Mouse (Mus musculus): Measurements from ENCODE around the gene Nfic.

The Nfic gene

DNA sequence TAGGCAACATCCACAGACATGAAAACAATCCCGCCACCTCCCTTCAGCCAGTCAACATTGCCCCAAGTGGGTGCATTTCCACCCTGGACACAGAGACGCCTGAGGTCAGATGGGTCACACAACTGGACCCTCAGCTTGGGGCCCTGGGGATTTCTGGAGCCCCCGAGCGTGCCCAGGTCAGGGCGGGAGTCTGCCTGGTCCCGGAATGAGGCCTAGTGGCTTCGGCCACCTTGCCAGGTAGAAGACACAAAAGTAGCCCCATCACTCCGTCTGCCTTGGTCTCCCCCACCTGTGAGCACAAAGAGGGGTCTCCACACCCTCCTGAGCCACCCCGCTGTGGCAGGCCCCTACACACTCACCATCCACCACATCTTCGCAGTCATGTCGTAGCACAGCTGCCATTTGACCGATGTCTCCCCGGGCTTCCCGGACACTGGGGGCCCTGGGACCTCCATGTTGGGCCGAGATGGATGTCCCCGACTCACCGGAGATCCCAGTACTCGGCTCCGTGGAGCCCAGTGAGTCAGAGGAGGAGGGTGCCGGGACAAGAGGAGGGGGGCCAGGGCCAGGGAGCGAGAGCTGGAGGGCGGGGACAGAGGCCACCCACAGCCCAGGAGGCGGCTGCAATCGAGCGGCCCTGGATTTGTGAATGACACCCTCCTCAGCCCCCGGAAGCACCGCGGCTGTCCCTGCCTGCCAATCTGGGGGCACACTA, at the start of gene Nfic:
Nfic (minus strand) TSS at position 455 of the 715 bp plus-strand sequence.
- in situ Hi-C loops (cut with MboI; ENCODE audit: low pct_unique_long_range_greater_than_20kb in 1 of 2, low sequenced_read_pairs in 2 of 2, unreplicated experiment in 1 of 2), result loop anchor here in 1 of 2 experiments (5.0 kb wide), 1 partner anchor 248 kb away; no protein-coding TSS in a partner anchor

DNA sequence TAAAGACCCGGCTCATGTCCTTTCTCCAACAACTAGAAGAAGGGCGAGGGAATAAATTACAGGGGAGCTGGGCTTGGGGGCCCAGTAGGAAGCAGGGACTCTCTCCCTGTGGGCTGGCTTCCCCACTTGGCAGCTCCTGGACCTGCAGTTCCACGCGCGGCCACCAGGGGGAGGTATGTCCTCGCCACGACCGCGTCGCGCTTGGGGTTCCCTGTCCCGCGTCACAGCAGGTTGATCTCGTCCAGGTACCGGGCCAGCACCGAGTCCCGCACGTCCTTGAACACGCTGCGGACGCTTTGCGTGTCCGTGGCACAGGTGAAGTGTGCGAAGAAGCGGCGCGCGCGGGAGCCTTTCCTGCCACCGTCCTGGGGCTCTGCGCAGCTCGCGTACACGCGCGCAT, 47.2 kb upstream of the Nfic start:
- in situ Hi-C loops (cut with MboI; ENCODE audit: low pct_unique_long_range_greater_than_20kb in 1 of 2, low sequenced_read_pairs in 2 of 2, unreplicated experiment in 1 of 2), result loop anchor here in 1 of 2 experiments (10.0 kb wide), 1 partner anchor 52 kb away; the partner anchor contains the start of gene Aes

DNA sequence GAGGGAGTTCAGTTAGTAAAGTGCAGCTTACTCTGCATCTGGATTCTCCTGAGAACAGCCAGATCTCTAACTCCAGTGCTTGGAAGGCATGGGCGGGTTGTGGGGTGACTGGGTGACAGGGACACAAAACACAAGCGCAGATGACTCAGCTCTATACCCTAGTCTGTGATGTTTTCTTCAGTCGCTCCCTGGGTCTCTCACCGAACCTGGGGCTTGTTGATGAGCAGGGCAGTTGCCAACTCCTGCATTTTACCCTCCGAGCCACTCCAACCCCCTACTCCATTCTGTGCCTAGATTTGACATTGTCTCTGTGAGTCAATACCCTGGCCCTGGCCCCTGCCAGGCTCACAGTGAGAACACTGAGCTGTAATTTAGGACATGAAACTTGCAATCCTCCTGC, 46.4 kb upstream of the Nfic start:
- in situ Hi-C loops (cut with MboI; ENCODE audit: low pct_unique_long_range_greater_than_20kb in 1 of 2, low sequenced_read_pairs in 2 of 2, unreplicated experiment in 1 of 2), result loop anchor here in 1 of 2 experiments (10.0 kb wide), 1 partner anchor 53 kb away; the partner anchor contains the start of gene Aes

DNA sequence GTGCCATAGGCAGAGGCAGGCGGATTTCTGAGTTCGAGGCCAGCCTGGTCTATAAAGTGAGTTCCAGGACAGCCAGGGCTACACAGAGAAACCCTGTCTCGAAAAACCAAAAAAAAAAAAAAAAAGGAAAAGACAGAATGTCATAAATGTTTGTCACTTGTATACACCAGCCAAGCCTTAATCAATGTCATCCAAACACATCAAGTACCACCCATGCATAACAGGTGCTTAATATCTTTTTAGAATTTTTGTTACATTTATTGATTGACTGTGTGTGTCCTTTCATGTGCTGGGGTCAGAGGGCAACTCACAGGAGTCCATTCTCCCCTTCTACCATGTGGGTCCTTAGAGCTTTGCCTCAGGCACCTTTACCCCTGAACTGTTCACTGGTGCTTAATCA, 44.6 kb upstream of the Nfic start, which contains the start of gene S1pr4:
S1pr4 (minus strand) TSS at position 101 of the 400 bp plus-strand sequence.
- in situ Hi-C loops (cut with MboI; ENCODE audit: low pct_unique_long_range_greater_than_20kb in 1 of 2, low sequenced_read_pairs in 2 of 2, unreplicated experiment in 1 of 2), result loop anchor here in 1 of 2 experiments (10.0 kb wide), 1 partner anchor 55 kb away; the partner anchor contains the start of gene Aes

DNA sequence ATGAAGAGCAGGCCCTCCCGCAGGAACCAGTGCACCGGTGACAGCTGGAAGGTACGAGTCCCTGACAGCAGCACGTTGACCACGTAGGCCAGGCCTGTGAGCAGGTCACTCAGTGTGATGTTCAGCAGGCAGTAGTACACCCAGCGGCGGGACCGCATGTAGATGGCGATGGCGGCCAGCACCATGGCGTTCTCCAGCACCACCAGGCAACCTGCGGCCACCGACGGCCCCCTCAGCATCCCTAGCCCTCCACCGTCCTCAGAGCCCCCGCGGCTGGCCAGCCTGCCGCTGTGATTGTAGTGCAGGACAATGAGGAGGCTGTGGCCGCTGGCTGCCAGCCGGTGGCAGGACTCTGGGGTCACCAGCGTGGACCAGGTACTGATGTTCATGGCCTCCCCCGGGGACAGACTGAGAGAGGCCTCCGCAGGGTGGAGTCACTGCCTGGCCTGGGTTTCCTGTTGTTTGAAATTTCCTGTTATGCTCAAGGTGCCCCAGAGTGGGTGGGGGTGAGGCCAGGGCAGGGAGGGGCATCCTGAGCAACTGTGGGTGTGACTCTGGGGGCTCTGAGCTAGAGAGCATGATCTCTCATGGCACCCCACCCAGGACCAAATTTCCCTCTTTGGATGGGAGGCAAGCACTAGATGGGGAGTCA, 43.9 kb upstream of the Nfic start:
- in situ Hi-C loops (cut with MboI; ENCODE audit: low pct_unique_long_range_greater_than_20kb in 1 of 2, low sequenced_read_pairs in 2 of 2, unreplicated experiment in 1 of 2), result no loop called here

DNA sequence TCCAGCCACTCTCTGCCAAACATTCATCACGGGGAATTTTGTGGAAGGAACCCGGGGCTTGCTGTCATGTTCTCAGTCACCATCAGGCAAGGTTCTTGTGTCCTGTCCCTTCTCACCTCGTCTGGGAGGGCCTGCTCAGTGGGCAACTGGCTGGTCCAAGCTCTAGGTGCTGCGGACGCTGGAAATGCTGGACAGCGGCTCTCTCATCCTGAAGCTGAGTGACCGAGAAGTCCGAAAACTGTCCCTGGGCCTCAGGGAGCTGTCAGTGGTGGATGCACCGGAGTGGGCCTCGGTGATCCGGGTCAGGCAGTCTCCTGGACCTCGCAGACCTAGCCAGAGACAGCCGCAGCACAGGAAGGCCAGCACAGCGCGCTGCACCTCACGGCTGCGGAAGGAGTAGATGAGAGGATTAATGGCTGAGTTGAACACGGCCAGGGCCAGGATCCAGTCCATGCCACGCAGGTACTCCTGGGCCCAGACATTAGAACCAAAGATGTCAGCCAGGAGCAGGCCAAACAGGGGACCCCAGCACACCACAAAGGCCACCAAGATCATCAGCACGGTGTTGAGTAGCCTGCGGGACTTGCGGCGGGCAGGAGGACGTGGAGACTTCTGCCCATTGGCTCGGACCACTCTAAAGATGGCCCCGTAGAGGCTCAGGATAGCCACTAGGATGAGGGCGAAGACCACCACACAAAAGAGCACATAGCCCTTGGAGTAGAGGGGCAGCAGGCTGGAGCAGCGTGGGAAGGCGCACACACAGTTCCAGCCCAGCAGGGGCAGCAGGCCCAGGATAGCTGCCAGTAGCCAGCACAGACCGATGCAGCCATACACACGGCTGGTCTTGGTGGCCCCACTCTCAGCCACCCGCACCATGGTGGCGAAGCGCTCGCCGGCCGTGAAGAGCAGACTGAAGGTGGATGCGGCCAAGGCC, 43.1 kb upstream of the Nfic start:
- in situ Hi-C loops (cut with MboI; ENCODE audit: low pct_unique_long_range_greater_than_20kb in 1 of 2, low sequenced_read_pairs in 2 of 2, unreplicated experiment in 1 of 2), result no loop called here

DNA sequence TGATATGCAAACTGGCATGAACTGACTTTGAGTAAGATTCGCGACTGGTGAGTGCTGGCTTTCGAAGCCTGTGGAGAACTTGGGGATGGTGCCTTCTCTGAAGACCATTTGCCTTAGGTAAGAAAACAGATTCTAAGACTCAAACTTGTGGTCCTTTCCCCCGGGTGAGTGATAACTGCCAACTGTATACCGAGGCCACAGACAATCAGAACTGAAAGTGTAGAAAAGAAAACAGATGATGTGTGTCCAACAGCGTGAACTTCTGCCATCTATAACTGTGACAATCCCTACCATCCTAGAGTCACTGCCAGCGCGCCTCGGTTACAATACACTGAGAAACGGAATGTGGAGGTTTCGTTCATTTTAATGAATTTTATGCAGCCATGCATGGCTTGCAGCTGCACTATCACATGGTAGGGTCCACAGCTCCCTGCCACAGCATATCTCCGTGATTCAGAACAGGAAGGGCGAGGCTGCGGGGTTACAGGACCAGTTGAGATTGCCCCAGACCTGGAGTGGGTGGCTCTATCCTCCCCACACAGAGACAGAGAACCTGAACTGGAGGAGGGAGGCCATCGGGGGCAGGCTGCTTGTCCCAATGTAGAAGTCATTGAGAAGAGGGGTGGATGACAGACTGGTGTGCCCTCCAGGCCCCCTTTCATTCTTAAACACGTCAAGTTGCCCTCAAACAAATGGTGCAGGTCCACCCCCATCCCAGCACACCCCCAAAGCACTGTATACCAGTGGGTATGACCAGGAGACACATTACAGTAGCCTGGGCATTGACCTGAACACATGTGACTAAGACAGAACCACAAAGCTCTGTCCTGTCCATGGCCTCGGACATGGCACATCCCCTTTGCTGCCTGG, 42.2 kb upstream of the Nfic start:
- in situ Hi-C loops (cut with MboI; ENCODE audit: low pct_unique_long_range_greater_than_20kb in 1 of 2, low sequenced_read_pairs in 2 of 2, unreplicated experiment in 1 of 2), result no loop called here

DNA sequence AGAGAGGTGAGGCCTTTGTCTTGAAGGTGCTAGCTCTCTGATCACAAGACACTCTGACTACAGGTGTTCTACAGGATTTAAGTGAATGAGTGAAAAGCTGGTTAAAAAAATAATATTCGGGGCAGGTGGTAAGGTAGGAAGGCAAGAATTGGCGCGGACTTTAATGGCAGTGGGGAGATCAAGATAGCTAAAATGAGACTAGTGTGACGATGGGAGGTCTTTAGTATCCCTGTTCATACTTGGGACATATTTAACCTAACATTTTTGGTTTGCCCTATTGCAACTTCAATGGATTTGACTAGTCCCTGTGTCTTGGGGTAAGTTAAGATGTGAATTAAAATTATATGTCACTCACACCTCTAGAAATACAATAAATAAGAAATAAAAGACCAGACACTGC, 41.5 kb upstream of the Nfic start:
- in situ Hi-C loops (cut with MboI; ENCODE audit: low pct_unique_long_range_greater_than_20kb in 1 of 2, low sequenced_read_pairs in 2 of 2, unreplicated experiment in 1 of 2), result no loop called here

DNA sequence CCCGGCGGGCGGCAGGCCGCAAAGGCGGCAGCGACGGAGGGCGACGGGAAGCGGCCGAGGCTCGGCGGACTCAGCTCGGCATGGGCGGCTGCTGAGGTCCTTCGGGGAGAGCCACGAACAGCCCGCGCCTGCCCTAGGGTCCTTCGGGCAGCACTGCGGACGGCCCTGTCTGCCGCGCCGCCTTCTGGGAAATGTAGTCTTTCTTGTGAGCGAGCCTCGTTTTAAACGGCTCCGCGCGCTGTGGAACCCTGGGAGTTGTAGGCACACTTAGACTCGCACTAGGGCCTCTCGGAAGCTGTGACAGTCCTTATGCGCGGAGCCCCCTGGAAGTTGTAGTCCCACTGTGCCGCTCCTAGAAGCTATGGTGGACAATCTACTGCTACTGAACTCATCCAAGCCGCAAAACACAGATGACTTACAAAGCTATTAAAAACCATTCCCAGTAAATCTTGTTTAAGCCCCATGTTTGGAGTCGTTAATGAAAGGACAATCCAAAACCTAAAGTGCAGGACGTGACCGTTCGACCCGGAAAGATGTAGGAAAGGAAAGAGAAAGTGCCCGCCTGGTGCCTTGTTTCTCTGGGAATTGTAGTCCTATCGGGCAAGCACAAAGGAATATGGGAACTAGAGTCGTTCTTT, 40.9 kb upstream of the Nfic start, which contains the start of gene Ncln:
Ncln (minus strand) TSS at position 129 of the 638 bp plus-strand sequence.
- in situ Hi-C loops (cut with MboI; ENCODE audit: low pct_unique_long_range_greater_than_20kb in 1 of 2, low sequenced_read_pairs in 2 of 2, unreplicated experiment in 1 of 2), result no loop called here

DNA sequence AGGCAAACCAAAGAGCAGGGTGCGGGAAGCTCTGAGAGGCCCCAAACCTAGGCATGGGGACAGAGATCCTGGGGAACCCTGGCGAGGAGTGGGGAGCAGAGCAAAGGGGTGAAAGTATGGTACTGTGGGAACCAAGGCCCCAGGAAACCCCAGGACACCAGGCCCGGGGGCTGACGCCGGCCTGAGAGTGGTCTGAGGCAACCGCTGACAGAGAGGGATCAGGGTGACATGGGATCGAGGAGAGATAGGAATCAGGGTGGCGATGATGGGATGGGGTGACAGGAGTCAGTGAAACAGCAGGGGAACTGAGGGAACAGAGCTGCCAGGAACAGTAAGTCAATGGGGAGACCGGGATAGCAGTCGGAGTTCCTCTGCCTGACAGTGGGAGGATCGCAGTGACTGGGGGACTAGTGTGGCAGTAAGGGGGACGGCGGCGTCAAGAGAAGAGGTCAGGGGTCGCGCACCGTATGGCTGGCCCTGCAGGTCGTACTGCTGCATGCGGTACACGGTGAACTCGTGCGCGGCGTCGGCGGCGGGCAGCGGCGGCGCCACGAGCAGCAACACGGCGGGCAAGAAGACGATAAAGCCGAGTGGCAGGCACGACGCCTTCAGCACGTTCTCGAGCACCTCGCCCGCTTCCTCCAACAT, 40.3 kb upstream of the Nfic start:
- in situ Hi-C loops (cut with MboI; ENCODE audit: low pct_unique_long_range_greater_than_20kb in 1 of 2, low sequenced_read_pairs in 2 of 2, unreplicated experiment in 1 of 2), result no loop called here

DNA sequence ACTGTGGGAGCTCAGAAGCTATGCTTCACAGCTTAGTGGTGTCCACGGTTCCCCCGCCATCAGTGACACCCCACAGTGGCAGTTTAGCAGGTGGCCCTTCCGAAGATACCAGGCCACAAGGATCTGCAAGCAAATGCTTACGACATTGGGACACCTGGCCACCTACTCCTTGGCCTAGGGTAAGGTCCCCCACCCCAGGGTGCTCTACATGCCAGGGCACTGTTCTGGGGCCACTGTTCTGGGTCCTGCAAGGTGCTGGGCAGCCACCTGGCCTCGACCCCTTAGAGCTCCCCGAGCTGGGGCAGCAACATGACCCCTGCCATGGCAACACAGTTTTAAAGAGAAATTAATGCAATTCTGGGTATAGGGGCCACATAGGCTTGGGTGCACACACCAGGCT, 39.7 kb upstream of the Nfic start:
- in situ Hi-C loops (cut with MboI; ENCODE audit: low pct_unique_long_range_greater_than_20kb in 1 of 2, low sequenced_read_pairs in 2 of 2, unreplicated experiment in 1 of 2), result no loop called here

DNA sequence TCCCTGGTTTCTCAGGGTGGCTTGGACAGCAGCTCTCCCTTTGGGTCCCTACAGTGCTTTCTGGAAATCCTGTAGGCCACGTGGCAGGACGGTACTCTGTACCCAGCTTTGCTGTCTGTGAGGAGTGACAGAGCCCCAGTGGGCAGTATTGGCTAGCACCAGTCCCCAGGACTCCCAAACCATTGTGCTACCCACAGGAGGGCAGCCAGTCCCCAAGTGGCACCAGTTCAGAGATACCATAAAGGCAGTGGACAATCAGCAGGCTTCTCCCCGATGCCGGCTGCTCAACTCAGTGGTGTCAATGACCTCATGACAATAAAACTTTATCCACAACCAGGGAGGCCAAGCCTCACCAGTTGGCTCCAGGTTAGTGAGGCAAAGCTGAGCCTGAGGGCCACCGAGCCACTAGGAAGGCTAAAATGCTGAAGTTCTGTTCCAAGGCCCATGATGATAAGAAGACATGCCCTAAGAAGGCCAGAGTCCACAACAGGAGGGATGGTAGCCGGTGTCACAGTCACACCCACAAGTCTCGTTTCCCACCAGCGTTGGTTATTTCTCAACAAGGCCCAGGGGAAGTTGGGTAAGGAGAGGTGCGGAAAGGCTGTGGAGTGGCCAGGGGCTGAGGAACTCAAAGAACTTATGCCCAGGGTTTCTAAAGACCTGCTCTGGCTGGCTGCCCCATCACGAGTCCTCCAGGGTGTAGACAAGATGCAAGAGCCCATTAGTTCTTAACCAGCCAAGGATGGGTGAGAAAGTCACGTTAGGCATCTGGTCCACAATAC, 39.0 kb upstream of the Nfic start:
- in situ Hi-C loops (cut with MboI; ENCODE audit: low pct_unique_long_range_greater_than_20kb in 1 of 2, low sequenced_read_pairs in 2 of 2, unreplicated experiment in 1 of 2), result no loop called here

DNA sequence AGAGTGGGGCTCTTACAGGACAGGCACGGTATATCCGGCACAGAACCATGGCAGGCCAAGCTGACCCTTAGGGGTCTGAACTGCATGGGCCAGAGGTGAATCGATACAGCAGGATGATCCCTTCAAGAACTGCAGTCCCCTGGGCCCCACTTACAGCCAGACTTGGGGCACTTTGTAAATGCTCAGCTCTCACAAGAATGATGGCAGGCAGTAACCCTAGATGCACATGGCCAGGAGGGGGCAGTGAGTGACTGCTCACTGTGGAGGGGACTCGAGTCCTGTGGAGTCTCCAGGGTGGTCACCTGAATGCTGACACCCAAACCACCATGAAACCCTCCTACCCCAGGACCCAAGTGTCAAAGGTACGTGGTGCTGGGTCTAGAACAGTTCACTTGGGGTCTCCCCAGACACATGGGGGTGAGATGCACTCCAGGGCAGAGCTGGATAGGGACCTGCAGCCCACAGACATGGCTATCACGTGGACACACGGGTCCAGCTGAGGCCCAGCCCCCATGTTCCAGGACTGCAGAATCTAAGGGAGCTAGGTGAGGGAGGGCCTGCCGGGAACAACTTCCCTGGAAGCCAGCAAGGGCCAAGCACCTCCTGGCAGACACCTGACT, 38.3 kb upstream of the Nfic start:
- in situ Hi-C loops (cut with MboI; ENCODE audit: low pct_unique_long_range_greater_than_20kb in 1 of 2, low sequenced_read_pairs in 2 of 2, unreplicated experiment in 1 of 2), result no loop called here

DNA sequence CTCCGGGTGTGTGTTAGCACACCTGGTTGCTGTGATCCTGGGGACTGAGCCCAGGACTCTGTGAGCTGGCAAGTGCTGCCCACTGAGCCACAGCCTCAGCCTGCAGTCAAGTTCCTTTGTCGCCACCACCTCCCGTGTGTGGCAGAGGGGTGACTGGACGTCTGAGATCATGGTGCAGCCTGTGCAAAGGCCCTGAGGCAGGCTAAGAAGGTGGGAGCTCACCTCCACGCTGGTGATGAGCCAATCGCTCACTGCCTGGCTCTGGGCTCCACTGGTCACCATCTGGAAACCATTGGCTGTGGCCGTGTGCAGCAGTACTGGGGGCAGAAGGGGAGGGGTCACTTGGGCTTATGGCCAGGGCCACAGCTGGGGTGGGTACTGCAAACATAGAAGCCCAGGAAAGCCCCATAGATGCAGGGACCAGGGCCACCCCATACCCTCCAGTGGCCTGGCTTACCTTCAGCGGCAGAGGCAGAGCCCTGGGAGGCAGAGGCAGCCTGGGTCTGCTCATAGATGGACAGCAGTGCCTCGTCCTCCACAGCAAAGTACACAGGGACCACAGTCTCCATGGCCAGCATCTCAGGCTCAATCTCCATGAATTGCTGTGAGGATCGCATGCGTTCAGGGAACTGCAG, 37.3 kb upstream of the Nfic start:
- in situ Hi-C loops (cut with MboI; ENCODE audit: low pct_unique_long_range_greater_than_20kb in 1 of 2, low sequenced_read_pairs in 2 of 2, unreplicated experiment in 1 of 2), result no loop called here

DNA sequence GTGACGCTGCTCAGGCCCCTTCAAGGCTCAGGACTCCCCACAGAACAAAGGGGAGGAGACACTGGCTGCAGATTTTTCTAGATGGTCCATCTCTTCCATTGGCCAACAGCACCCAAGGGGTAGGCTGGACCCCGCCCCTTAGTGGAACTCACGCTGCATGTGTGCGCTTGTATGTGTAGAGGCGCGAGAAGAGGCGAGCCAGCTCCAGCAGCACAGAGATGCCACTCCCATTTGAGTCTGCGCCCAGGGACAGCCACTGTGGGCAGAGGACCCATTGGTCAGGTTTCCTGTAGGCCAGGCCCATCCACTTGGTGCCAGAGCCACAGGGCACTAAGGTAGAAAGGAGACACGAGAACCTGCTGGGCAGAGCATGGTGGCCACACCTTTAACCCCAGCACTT, 35.6 kb upstream of the Nfic start:
- in situ Hi-C loops (cut with MboI; ENCODE audit: low pct_unique_long_range_greater_than_20kb in 1 of 2, low sequenced_read_pairs in 2 of 2, unreplicated experiment in 1 of 2), result no loop called here
